Mouse (Mus musculus): ENCODE results near the gene Rpa1.
A peak's percentile ranks its signal among the peaks of the same experiment; 100 is the strongest.
"Not testable (repeated sequence)": the region's sequence is repeated elsewhere in the genome, so short reads cannot be mapped to it uniquely, and the experiment has no call there.

The Rpa1 gene

GRCm38 (mm10) chr11:75285893-75286467, 62.1 kb downstream of the Rpa1 start:
- no peak for DNase-seq (ENCODE audit: low read depth)

DNA sequence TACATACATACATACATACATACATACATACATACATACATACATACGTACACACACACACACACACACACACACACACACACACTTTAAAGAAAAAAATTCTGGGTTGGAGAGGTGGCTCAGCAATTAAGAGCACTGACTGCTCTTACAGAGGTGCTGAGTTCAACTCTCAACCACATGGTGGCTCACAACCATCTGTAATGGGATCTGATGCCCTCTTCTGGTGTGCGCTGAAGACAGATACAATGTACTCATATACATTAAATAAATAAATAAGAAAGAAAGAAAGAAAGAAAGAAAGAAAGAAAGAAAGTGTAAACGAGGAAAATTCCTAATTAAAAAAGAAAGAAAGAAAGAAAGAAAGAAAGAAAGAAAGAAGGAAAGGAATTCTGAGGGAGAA, 64.3 kb downstream of the Rpa1 start:
- DNase-seq (ENCODE audit: low read depth) = not testable (repeated sequence)

- no peak for DNase-seq (ENCODE audit: low read depth)
Observed at GRCm38 (mm10) chr11:75282496-75283120, 65.5 kb downstream of the Rpa1 start.

DNA sequence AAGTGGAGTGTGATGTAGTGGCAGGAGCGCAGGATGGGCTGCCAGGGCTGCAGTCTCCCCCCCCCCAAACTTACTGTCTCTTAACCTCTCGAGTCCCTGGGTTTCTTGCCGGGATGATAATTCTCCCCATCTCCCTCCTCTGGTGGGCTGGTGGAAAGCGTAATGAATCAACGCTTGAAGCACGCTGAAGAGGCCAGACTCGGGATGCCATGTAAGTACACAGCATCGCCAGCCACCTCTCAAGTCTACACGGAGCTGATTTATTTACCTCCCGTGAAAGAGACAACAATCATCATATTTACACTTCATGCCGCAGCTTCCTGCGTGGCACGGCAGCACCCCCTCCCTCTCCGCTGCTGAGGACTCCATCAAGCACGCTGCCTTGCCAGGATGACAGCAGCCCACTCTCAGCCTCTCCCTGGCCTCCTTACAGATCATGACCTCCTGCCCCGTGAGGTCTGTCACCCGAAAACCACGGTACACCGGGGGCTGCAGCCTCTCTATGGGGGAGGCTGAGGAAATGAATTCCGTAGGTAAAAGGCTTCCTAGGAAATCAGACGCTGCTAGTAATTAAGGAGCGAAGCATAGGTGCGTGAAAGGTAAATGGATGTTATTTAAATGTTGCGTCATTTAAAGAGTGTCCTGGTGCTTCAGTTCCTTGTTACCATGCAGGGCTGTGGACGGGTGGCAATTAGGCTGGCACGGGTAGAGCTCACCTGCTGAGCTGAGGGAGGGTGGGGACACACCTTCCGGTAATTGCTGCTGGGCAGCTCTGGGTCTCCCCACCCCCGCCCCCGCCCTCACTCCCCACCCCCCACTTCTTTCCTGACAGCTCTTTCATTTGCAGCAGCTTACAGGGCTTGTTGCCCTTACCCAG, 66.5 kb downstream of the Rpa1 start:
- no peak for DNase-seq (ENCODE audit: low read depth)

GRCm38 (mm10) chr11:75280435-75281001, 67.6 kb downstream of the Rpa1 start:
- no peak for DNase-seq (ENCODE audit: low read depth)

GRCm38 (mm10) chr11:75280066-75280410, 68.1 kb downstream of the Rpa1 start:
- no peak for DNase-seq (ENCODE audit: low read depth)

DNA sequence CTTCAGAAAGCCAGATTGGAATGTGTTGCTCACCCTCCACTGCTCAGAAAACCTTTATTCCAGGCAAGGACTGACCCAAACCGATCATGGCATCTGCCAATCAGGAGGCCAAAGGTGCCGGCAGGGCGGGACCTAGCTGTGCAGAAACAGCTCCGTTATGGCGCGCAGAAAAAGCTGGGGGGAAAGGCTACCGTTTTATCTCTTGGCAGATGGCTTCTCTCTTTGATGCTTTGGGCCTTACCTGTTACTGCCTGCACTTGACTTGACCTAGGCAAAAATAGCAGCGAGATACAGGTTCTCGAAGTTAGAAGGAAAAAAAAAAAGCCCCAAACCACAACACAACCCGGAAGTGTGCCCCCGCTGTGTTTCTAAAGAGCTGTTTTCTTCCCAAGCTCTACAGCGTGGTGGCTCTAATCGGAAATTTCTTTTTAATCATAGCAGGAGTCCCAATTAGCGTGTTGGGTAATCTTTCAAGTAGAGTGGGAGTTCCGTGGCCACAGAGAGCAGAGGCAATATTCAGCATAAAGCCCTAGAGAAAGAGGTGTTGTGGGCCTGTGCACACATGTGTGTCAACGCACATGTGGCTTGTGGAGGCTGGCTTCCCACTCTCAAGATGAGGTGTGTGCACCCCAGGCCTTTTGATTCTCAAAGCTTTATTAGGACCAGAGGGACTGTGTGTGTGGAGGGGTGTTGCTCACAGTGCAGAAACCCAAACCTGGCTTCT, 68.6 kb downstream of the Rpa1 start:
- DNase-seq (ENCODE audit: low read depth) = peak; percentile 32

- DNase-seq (ENCODE audit: low read depth) = no peak
Observed at GRCm38 (mm10) chr11:75279013-75279341, 69.1 kb downstream of the Rpa1 start.

DNA sequence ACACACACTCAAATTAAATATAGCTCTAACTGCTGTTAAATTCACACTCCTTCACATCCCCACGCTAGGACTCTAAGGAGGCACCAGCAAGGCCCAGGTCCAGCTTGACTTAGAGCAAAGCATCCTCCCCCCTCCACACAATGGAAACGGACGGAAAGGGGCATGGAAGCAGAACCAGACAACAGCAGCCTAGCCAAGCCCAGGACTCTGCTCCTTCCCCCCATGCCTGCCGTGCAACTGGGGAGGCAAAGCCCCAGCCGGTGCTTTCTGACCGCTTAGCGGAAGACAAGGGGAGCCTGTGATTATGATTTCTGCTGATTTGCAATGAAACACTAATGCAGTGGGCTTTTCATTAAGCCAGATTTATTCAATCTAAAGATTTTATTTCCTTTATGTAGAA, 70.0 kb downstream of the Rpa1 start:
- DNase-seq (ENCODE audit: low read depth) = no peak

- no peak for DNase-seq (ENCODE audit: low read depth)
Observed at GRCm38 (mm10) chr11:75275035-75275434, 73.1 kb downstream of the Rpa1 start.

DNA sequence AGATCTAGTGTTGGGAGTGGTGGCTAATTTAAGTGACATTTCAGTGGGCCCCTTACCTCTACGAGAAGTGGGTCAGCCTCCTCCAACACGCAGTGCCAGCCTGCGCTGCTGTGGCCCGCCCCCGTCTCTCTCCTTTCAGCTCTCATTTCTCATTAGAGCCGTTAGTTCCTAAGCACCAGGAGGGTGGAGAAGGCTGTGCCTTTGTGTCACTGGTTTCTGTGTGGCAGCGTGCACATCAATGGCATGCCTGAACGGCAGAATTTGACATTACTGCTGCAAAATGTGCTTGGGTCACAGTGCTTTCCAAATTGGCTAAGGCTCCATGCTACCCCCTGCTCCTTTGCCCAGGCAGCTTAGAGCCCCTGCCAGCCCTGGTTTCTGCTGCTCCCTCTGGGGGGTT, 74.7 kb downstream of the Rpa1 start:
- no peak for DNase-seq (ENCODE audit: low read depth)

- DNase-seq (ENCODE audit: low read depth) = no peak
Observed at GRCm38 (mm10) chr11:75270985-75271434, 77.1 kb downstream of the Rpa1 start.

DNA sequence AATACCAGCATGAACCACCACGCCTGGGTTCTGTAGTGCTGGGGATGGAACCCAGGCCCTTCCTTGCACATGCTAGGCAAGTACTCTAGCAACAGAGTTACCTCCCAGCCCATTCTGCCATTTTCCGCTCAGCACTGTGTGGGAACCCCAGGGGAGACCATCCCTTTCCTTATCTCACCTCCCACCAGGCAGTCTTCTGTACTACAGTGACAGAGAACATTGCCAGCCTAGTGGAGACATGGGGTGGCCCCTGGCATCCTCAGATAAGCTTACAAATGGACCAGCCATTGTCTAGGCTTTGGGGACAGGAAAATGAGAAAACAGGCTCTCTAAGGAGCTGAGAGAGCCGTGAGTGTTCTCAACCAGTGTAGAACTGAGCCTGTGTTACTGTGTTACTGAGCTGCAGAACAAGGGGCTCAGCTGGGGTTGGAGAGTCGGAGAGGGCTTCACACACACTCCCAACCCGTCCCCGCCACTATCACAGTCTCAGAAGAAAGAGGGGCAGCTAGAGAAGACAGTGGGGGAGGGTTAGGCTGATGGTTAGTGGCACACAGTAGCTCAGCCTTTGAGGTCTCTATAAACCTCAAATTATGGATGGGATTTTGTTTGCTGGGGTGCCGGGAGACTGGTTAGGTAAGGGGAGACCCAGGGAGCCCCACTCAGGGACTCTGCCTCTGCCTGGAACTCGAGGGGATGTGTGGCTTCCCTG, 77.7 kb downstream of the Rpa1 start:
- no peak for DNase-seq (ENCODE audit: low read depth)

GRCm38 (mm10) chr11:75269213-75269612, 78.9 kb downstream of the Rpa1 start:
- no peak for DNase-seq (ENCODE audit: low read depth)

DNA sequence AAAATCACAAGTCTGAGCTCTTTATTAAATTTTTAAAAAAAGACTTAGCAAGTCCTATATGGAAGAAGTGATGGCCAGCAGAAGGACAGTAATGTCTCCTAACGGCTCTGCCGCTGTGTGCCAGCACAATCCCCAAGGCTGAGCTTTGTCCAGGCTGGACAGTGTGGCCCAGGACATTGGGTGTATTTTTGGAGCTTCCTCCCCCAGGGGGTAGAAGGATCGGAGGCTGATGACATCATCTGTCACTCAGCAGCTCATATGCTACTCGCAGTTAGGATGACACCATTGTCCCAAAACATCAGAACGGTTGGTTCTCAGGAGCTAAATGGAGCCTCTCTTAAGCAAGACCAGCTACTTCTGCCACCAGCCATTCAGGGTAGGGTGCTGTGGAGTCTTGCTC, 79.6 kb downstream of the Rpa1 start:
- DNase-seq (ENCODE audit: low read depth) = no peak

DNA sequence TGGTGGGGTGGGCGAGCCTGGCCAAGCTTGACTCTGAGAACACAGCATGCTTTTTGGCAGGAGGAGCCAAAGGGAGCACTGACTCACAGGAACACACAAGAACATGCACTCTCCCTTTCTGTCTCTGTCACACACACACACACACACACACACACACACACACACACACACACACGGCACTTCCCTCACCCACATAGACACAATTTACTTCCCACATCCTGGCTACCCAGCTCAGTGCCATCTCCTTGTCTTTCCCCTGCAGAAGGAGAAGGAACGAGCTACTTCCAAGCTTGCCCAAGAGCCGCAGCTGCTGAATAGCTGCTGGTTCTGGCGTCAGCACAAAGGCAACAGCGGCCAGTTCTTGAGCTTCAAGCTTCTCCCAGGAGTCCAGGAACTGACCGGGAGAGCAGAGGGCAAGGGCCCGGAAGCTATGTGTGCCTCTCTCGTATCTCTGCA, 80.3 kb downstream of the Rpa1 start:
- peak; percentile 48 for DNase-seq (ENCODE audit: low read depth)

DNA sequence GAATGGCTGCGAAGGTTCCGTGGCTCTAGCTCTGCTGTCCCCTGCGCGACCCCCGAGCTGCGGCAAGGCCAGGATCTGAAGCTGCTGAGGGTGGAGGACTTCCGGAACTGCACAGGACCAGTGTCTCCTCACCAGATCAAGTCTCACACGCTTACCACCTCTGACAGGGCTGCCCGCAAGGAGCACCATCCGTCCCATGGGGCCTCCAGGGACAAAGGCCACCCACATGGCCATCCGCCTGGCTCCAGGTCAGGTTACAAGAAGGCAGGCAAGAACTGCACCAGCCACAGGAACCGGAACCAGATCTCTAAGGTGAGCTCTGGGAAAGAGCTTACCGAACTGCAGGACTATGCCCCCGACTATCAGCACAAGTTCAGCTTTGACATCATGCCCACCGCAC, 82.6 kb downstream of the Rpa1 start:
- no peak for DNase-seq (ENCODE audit: low read depth)

GRCm38 (mm10) chr11:75264550-75264949, 83.6 kb downstream of the Rpa1 start:
- no peak for DNase-seq (ENCODE audit: low read depth)

DNA sequence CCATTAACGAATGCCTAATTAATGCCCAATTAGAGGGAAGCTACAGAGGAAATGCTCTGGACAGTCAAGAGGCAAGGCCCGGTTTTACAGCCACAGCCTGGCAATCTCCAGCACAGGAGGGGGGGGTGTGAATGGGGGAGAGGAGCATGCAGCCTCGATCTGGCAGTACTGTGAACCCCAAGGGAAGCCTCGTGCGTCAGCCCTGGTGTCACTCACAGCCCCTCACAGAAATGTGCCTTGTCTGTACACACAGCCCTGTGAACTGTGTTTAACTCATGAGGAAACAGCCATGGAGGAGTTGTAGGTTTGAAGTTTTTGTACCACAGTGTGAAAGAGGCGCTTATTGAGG, 84.2 kb downstream of the Rpa1 start:
- no peak for DNase-seq (ENCODE audit: low read depth)

DNA sequence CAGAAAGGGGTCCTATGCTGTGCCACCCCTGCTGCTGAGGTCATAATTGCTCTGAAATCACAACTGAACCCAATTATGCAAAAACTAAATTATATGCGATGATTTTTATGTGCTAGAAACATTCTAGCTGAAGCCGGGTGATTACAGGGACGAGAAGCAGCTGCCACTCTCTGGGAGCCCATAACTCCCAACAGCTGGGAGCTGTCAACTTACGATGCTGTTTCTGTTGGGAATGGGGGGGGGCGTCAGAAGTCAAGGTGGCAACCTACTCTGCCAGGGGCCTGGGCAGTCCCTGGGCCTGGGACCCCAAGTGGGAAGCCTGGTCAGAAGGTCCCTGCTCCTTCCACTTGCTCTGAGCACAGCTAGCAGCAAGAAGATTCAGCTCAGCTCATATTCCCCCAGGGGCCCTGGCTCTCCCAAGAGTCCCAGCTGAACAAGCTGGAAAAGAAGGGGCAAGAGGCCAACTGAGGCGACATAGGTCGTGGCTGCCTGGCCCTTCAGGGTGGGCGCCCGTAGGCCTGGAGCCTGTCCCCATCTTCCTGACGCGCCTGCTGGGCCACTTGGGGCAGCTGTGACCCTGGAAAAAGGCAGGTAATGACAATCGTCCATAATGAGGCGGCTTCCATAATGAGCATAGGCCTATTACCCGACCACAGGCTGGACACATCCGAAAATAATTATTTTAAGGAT, 84.7 kb downstream of the Rpa1 start:
- DNase-seq (ENCODE audit: low read depth) = no peak

DNA sequence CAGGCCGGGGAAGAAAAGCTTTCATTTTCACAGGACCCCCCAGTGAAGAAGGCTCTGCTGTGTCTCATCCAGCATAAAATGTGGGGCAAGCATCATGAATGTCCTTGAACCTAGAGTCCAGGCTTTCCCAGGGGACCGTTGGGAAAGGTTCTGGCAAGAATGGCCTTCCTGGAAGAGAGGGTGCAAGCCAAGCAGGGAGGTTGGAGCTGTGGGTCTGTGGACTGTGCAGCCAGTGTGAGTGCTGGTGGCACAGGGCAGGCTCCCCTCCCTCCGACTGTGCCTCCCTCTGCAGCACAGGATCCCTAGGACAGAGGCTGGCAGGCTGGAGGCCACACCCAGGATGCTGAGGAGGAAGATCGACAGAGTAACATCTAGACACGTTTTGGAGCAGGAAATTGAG, 85.3 kb downstream of the Rpa1 start:
- DNase-seq (ENCODE audit: low read depth) = no peak

All from NIH3T3 (cell line).